Mouse (Mus musculus) neural tube, embryonic 15.5 days (tissue): Measurements from ENCODE around the gene Lmod3. TPM values are rescaled to one million over a fixed set of nuclear protein-coding genes. Genes with fewer than 3 reads are reported as not detected.
A peak's percentile ranks its signal among the peaks of the same experiment; 100 is the strongest.

ENCODE experiments used
- ATAC-seq: fragments of 200-750 bp; cut with Nextera tagmentation; 2 replicates; pipeline ENCODE4 v1.8.0; 2017; ENCODE audit warnings: mild to moderate bottlenecking, moderate TSS enrichment, moderate library complexity; ENCODE audit not compliant: low FRiP score
- H3K27ac ChIP-seq: fragments of 300-500 bp; sonication (generic); replicated peaks from 2 replicates; pipeline ENCODE4 v1.5.1; 2015; ENCODE audit warnings: mild to moderate bottlenecking, inconsistent platforms
- H3K27me3 ChIP-seq: fragments of 300-500 bp; sonication (generic); replicated peaks from 2 replicates; pipeline ENCODE4 v1.6.1; 2015; ENCODE audit warnings: inconsistent platforms
- H3K36me3 ChIP-seq: fragments of 300-500 bp; sonication (generic); 2 replicates; pipeline ENCODE4 v1.6.1; 2015; ENCODE audit warnings: inconsistent platforms
- H3K4me1 ChIP-seq: fragments of 300-500 bp; sonication (generic); 2 replicates; pipeline ENCODE4 v1.6.1; 2015; ENCODE audit warnings: inconsistent platforms
- H3K4me2 ChIP-seq: fragments of 300-500 bp; sonication (generic); 2 replicates; pipeline ENCODE4 v1.6.1; 2015; ENCODE audit warnings: inconsistent platforms, mild to moderate bottlenecking, moderate library complexity
- H3K4me3 ChIP-seq: fragments of 300-500 bp; sonication (generic); replicated peaks from 2 replicates; pipeline ENCODE4 v1.5.1; 2015; ENCODE audit warnings: mild to moderate bottlenecking, inconsistent platforms
- H3K9ac ChIP-seq: fragments of 300-500 bp; sonication (generic); replicated peaks from 2 replicates; pipeline ENCODE4 v1.6.1; 2015; ENCODE audit warnings: mild to moderate bottlenecking, inconsistent platforms
- H3K9me3 ChIP-seq: fragments of 300-500 bp; sonication (generic); replicated peaks from 2 replicates; pipeline ENCODE4 v1.6.1; 2016; ENCODE audit warnings: inconsistent platforms
- WGBS: fragments of 180-500 bp; shearing (Covaris S2); methylation state at CpG from one replicate; pipeline ENCODE4 v1.1.7; 2015; ENCODE audit warnings: mixed read lengths; 5-methylcytosine and 5-hydroxymethylcytosine counted together
- polyA plus RNA-seq: library from polyadenylated mRNA; unstranded; fragments of >200 nt; fragmentation: Nextera tagmentation; extraction: Ambion mirVana; gene quantifications from 2 replicates; pipeline ENCODE4 v1.2.1, GENCODE M21; 2015

The Lmod3 gene
- polyA plus RNA-seq, 1 experiment from 2014 or later: 0.61 TPM

DNA sequence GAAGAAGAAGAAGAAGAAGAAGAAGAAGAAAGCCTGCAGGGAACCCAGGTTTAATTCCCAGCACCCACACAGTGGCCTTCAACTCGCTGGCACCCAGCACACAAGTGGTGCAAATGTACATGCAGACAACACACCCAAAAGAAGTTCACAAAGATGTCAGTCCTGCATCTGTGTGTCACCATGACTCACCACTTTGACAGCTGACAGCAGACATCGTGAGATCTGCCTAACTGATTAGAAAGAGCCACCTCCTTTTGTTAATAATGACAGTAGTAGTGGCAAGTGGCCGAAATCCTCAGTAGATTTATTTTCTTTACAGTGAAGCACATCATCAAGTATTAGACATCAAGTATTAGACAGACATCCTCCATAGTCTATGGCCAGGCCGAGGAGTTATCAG is 45.5 kb downstream of the Lmod3 start:
- no peak overlapping the region for H3K27ac ChIP-seq
- H3K4me3 ChIP-seq: no peak overlapping the region
- H3K9me3 ChIP-seq: no peaks in the 10 kb centered on the region
- no peak for ATAC-seq
- H3K27me3 ChIP-seq: no peaks in the 10 kb centered on the region
- H3K36me3 ChIP-seq: no peaks in the 10 kb centered on the region
- H3K9ac ChIP-seq: no peak overlapping the region
- 76% methylated on average over 4 of the region's 4 CpGs for WGBS
- H3K4me1 ChIP-seq: peaks cover 23% of the 10 kb centered on the region
- no peak overlapping the region for H3K4me2 ChIP-seq

DNA sequence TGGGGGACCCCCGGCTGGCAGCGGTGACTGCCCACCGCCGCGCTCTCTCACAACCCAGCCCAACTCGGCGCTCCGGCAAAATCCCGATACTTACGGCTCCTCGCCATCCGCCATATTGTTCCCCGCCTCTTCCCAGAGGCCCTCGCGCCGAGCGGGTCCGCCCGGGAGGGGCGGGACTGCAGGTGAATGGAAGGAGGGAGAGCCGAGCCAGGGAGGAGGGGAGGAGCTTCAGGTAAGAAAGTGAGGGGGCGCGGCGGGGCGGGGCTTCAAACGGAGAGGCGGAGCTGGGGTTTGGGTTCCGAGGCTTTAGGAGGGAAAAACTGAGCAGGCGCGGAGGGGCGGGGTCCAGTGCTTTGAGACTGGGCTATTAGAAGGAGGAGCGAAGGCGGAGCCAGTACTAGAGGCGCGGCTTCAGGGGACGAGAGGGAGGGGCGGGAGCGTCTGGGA is 47.1 kb downstream of the Lmod3 start, which contains the start of gene Uba3:
TSS of gene Uba3 (minus strand) at position 209 of the 447 bp plus-strand sequence.
- Histone ChIP-seq H3K27me3 (no peaks in the 10 kb centered on the region), H3K9ac (peak within 1 kb of the TSS; percentile 86), H3K4me2 (peak within 1 kb of the TSS; percentile 59), H3K4me3 (peak within 1 kb of the TSS; percentile 75), H3K4me1 (peaks cover 12% of the 10 kb centered on the region), H3K9me3 (no peaks in the 10 kb centered on the region), H3K36me3 (no peaks in the 10 kb centered on the region), H3K27ac (peak within 1 kb of the TSS; percentile 87)
- 1% methylated on average over 38 of the region's 38 CpGs for WGBS
- peak; percentile 97 for ATAC-seq

DNA sequence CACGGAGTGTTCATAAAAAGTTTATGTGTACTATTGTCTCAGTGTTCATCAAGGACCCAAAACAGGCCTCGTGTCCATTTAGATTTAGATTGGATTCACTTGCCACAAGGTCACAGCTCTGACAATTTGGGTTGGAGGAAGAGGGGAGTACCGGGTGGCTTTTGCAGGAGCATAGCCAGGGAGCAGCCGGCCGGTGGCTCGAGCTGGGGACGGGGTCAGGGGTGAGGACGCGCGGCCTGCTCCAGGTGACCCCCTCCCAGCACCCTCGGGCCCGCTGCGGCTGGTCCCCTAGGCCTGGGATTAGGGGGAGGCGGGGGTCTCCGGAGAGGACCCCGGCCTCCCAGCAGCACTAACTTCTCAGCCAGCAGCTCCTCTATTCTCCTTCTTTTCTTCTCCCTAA is 47.6 kb downstream of the Lmod3 start:
- Histone ChIP-seq H3K27me3 (no peaks in the 10 kb centered on the region), H3K4me1 (peaks cover 12% of the 10 kb centered on the region), H3K9me3 (no peaks in the 10 kb centered on the region), H3K27ac (peak overlapping the region; percentile 87), H3K4me2 (peak overlapping the region; percentile 59), H3K4me3 (peak overlapping the region; percentile 75), H3K9ac (peak overlapping the region; percentile 86), H3K36me3 (no peaks in the 10 kb centered on the region)
- ATAC-seq: peak; percentile 57
- under 1% methylated on average over 16 of the region's 16 CpGs for WGBS

DNA sequence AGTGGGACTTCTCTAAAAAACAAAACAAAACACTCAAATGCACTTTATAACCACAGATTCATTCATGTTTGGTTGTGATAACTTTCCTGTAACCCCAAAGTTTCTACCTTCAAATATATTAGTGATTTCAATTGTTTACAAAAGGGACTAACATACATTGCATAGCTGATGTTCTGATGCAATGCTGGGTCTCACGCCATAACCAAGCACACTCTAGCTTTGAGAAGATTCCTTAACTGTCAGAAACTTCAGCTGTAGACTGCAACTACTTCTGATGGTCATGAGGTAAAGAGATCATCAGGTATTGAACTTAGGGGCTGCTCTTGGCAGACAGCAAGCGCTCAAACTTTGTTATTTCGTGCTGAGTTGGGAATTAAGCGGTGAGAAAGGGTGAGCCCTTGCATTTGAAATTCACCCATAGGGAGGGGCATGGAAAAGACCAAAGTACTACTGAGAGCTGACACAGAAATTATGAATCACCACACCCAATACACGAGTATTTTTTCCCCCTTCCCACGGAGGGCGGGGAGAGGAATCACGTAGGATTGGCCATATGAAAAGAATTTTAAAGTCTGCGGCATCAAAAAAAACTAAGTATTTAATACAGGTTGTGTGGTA is 48.2 kb downstream of the Lmod3 start:
- Histone ChIP-seq H3K4me3 (peak overlapping the region; percentile 75), H3K9me3 (no peaks in the 10 kb centered on the region), H3K27ac (no peak overlapping the region; the same call in 1 of the 2 replicates), H3K27me3 (no peaks in the 10 kb centered on the region), H3K9ac (peak overlapping the region; percentile 86), H3K4me1 (peaks cover 12% of the 10 kb centered on the region), H3K4me2 (peak overlapping the region; percentile 59), H3K36me3 (no peaks in the 10 kb centered on the region)
- 18% methylated on average over 9 of the region's 9 CpGs for WGBS
- no peak for ATAC-seq

DNA sequence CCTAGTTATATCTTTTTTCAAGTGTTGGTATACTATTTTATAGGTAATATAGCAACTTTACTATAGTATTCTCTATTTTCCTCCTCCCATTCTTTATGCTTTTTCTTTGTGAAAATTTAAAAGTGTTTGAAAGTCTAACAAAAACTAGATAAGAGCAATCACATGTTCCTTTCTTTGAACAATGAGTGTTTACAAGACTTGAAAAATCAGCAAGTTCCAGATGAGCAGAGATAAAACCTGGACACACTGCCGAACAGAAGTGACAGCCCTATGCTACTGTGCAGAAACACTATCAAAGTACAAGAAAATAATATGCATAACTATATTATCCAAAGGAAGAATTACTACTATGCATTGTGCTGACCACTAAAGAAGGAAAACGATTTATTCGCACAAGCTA is 50.1 kb downstream of the Lmod3 start:
- no peak overlapping the region for H3K9ac ChIP-seq
- H3K27ac ChIP-seq: no peak overlapping the region
- H3K4me1 ChIP-seq: peaks cover 12% of the 10 kb centered on the region
- no peaks in the 10 kb centered on the region for H3K9me3 ChIP-seq
- no peak for ATAC-seq
- no peak overlapping the region for H3K4me3 ChIP-seq
- no peaks in the 10 kb centered on the region for H3K27me3 ChIP-seq
- peaks cover 4% of the 10 kb centered on the region for H3K36me3 ChIP-seq
- 96% methylated on average over 3 of the region's 3 CpGs for WGBS
- no peak overlapping the region for H3K4me2 ChIP-seq

DNA sequence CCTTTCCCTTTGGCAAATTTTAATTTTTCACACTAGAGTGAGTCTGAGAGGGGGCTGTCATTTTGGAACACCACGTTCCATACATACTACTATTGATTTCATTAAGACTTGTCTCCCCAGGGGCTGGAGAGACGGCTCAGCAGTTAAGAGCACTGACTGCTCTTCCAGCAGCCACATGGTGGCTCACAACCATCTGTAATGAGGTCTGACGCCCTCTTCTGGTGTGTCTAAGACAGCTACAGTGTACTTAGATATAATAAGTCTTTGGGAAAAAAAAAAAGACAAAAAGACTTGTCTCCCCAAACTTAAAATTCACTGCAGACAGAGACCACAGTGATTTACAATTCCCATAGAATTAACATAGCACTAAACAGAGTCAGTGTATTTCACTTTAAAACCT is 52.1 kb downstream of the Lmod3 start:
- WGBS: 34% methylated on average over 3 of the region's 3 CpGs
- H3K27ac ChIP-seq: no peak overlapping the region
- H3K4me2 ChIP-seq: no peak overlapping the region
- peaks cover 12% of the 10 kb centered on the region for H3K4me1 ChIP-seq
- ATAC-seq: no peak
- H3K9me3 ChIP-seq: no peaks in the 10 kb centered on the region
- no peak overlapping the region for H3K9ac ChIP-seq
- no peaks in the 10 kb centered on the region for H3K27me3 ChIP-seq
- H3K4me3 ChIP-seq: no peak overlapping the region
- peaks cover 23% of the 10 kb centered on the region for H3K36me3 ChIP-seq

Other genes with a start within 250 kb of the Lmod3 start
- 3.2 and 4.0 TPM in 2 replicates for gene Fam19a4, start 192.3 kb downstream of the Lmod3 start, polyA plus RNA-seq
- gene Eogt, start 103.6 kb downstream of the Lmod3 start, polyA plus RNA-seq: 13.3 and 13.5 TPM in 2 replicates
- 37.5 and 37.8 TPM in 2 replicates for gene Tmf1, start 73.6 kb downstream of the Lmod3 start, polyA plus RNA-seq
- gene Uba3, start 47.1 kb downstream of the Lmod3 start, polyA plus RNA-seq: 82.6 and 84.8 TPM in 2 replicates
- 137 and 143 TPM in 2 replicates for gene Arl6ip5, start 42.1 kb downstream of the Lmod3 start, polyA plus RNA-seq